Mouse (Mus musculus): Measurements from ENCODE around the gene Ccdc114.

- TF ChIP-seq CTCF (IDR thresholded peaks at IDR 0.05; ENCODE audit: low read depth, low read length) (no peak), TAL1 (conservative IDR thresholded peaks at IDR 0.05; ENCODE audit: low read depth, low read length) (no peak)
Measured at GRCm38 (mm10) chr7:45915011-45915410, 8.9 kb upstream of the Ccdc114 start.

Data from G1E (cell line).